Mouse (Mus musculus): ENCODE data around the gene Map1lc3b.
A peak's percentile ranks its signal among the peaks of the same experiment; 100 is the strongest.

The Map1lc3b gene

GRCm38 (mm10) chr8:121590203-121591177, at the start of gene Map1lc3b:
Map1lc3b (plus strand) TSS chr8:121590361.
- DNase-seq = peak; percentile 97

GRCm38 (mm10) chr8:121541862-121542261, 48.3 kb upstream of the Map1lc3b start:
- no peak for DNase-seq

DNA sequence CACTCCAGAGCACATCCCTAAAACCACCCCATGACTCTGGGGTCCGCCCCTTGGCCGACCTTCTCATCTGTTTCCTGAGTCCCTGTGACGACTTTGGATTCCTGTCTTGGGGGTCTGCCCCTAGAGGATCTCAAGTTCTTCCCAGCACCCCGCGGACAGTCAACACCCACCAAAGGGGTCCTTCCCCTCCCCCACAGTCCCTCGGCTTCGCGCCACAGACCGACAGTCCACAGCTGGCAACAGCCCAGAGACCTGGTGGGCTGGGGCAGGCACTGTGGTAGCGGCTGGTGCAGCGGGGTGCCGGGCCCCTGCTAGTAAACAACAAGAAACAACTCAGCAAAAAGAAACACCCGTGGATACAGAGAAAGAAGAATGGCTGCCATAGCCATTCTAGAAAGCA, 47.3 kb upstream of the Map1lc3b start:
- DNase-seq = no peak

DNA sequence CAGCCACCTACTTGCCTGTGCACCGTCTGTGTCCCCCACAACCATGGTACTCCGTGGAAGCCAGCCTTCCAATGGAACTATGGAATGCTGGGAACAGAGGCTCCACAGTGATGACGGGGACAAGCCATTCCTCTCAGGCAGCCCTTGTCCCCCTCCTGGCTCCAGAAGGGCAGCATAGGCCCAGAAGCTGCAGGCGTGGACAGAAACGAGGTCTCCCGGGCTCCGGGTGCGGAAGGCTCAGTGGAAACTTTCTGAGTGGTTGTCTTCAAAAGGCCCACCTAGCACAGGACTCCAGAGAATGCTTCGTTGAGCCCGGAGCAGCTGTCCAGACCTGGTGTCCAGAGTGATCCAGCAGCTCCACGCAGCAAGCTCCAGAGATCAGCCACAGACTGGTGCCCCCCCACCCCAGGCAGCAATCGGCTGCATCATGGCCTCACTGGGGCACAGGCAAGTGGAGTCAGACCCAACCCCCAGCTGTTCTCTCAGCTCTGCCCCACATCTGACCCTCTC, 45.8 kb upstream of the Map1lc3b start, which contains the start of gene 1700018B08Rik:
Gene 1700018B08Rik, minus strand, starts transcription at position 45 of the 510 bp plus-strand sequence.
- DNase-seq = no peak

DNA sequence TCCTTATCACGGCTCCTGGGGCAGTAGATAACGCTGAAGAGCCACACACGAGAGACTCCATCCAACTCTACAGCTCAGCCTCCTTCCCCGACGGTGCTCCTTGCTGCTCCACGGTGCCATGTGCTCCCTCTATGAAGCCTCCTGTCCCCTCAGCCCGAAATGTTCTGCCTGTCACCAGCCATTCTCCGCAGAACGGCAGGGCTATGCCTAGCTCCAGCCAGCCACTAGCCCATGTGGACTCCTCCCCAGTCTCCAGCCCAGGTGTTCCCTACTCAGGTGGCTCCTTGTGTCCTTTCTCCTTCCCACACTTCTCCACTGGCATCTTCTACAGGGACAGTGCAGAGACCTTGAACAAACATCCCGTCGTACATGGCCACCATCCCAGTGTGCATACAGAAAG, 45.2 kb upstream of the Map1lc3b start:
- no peak for DNase-seq

GRCm38 (mm10) chr8:121547132-121547531, 43.0 kb upstream of the Map1lc3b start:
- peak; percentile 85 for DNase-seq

GRCm38 (mm10) chr8:121550056-121550455, 40.1 kb upstream of the Map1lc3b start:
- no peak for DNase-seq

GRCm38 (mm10) chr8:121551065-121551985, 38.8 kb upstream of the Map1lc3b start:
- no peak for DNase-seq

DNA sequence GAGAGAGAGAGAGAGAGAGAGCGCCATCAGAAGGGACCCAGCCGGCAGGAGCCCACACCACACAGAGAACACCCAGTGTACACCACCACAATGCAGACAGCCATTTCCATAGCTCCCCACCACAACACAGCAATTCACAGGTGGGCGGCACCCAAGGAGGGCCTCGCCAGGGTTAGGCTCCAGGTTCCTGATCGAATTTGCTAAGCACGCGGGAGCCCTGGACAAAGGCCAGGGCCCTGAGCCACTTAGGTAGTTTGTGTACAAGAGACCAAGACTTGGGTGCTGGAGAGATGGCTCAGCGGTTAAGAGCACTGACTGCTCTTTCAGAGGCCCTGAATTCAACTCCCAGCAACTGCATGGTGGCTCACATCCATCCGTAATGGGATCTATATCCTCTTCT, 37.7 kb upstream of the Map1lc3b start:
- DNase-seq = no peak

GRCm38 (mm10) chr8:121553831-121554475, 36.2 kb upstream of the Map1lc3b start:
- no peak for DNase-seq

- DNase-seq = no peak
These were observed 32.4 kb upstream of the Map1lc3b start for GRCm38 (mm10) chr8:121557746-121558145.

DNA sequence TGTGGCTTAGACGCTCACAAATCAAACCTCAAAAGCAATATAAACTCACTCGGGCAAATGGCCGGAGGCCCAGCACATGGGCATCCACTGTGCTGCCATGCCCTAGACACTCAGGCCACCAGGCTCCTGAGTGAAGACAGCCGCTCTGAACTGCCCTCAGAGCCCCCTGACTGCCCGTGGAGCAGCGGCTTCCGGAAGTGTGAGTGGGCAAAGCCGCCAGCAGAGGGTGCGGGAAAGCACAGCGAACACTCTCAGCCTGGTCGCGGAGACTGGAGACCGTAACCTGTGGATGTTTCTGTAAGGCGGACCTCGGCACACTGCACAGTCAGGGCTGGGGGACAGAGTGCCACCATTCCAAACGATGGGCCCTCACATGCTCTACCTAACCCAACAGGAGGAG, 31.6 kb upstream of the Map1lc3b start:
- DNase-seq = no peak

DNA sequence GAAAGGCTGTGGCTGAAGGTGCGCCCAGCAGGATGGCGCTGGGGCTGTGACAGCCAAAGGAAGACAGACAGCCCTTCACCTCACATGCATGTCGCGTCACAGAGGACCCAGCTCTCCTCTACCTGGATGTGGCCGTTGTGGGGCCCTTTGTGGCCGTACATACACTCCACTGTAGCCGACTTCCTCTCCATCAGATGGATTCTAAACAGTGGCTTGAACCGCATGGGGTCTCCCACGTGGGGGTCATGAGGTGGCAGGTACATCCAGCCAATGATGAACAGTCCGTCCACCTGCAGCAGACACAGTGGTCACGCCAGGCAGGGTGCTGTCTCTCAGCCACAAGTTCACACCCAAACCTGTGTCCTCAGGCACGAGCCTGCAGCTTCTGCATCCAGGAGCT, 30.4 kb upstream of the Map1lc3b start:
- DNase-seq = no peak

DNA sequence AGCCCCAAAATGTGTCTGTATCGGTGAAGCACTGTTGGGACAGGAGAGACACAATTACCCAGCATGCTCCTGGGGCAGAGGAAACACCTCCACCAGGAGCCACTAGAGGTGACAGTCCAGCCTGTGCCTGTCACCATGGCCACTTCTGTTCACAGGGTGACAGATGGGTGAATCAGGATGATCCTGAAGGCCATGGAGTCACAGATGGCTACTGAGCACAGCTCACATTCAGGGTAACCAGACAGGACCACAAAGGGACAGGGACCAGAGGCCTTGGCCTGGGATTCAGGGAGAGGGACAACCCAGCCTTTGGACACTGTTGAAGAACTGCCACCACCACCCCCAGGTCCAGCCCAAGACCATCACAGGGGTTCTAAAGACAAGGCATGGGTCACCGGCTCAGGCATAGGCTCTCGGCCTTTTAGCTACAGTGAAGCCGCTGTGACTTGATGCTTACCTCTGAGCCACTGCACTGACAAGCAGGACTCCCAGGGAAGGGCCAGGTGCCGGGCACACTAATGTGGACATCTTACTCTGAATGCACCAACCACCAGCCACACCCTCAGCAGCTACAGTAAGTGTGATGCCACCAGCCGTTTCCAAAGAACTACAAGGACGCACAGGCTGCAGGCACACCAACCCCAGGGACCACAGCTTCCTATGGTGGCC, 29.6 kb upstream of the Map1lc3b start:
- no peak for DNase-seq

DNA sequence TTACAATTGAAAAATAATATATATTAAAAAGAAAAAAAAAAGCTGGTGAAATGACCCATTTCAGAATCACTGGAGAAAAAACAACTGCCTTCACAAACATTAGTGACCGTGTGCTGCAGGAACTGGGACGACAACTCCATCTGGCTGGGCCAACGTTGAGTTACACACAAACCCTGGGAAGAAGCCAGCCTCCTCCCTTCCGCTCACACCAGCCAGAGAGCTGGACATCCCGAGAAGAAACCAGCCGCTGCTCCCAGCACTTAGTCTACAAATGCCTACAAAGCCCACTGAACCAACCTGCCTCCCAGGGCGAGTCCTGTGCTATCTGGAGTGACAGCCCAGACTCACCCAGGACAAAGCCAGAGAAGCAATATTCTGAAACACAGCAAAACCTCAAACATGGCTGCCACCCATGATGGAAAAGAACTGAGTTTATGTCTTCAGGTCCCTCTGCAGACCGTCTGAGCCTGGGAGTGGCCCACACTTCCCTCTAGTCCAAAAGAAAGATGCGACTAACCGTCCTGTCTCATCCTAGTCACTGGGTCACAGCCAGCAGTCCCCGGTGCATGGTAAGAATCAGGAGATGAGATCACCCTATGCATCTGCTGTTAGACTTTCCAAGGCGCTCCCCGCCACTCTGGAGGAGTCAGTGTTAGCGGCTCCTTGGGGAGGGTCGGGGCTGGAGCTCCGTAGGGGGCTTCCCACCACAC, 28.4 kb upstream of the Map1lc3b start:
- no peak for DNase-seq

DNA sequence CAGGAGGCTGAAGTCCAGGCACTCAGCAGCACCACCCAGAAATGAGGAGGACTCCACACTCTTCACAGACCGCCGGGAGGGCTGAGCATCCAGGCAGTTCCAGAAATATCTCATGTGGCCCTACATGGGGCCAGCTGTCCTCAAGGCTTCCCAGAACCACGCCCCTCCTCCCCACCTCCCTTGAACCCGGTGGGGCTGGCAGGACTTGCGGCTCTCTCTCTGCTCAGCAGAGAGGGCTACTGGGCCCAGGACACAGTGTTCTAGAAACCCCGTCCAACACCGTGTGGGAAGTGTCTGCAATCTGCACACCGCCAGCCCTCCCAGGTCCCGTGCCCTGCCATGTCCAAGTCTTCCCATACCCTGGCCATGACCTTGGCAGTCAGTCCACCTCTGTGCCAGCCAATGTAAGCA, 27.2 kb upstream of the Map1lc3b start:
- no peak for DNase-seq

DNA sequence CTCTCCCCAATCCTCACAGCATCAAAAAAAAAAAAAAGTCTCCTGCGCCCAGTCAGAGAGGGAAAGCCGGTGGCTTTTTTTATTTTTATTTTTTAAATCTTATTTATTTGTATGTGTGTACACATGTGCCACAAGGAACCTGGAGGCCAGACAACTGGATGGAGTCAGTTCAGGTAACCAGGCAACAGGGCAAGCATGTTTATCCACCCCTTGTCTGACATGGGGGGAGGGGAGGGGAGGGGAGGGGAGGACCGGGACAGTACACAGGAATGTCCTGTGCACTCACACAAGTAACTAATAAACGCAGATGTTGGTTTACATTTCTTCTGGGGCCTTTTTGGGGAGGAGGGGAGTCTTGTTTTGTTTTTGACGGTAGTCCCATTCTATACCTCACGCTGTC, 26.5 kb upstream of the Map1lc3b start:
- no peak for DNase-seq

DNA sequence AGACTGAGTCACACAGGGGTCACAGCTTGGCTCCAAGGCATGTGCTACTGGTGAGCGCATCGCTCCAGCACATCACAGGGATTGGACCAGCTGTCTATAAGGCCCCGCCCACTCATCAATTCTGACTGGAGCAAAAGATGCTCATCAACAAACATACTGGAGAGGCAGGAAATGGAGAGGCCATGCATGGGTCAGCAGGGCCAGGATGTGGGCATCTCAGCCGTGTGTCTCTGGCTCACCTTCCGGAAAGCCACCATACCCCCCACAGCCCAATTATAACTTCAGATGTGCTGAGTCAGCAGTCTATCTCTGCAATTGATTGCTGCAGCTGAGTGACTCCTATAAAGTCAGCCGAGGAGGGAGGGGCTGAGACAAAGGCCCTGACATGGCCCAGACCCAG, 21.8 kb upstream of the Map1lc3b start:
- DNase-seq = peak; percentile 30

DNA sequence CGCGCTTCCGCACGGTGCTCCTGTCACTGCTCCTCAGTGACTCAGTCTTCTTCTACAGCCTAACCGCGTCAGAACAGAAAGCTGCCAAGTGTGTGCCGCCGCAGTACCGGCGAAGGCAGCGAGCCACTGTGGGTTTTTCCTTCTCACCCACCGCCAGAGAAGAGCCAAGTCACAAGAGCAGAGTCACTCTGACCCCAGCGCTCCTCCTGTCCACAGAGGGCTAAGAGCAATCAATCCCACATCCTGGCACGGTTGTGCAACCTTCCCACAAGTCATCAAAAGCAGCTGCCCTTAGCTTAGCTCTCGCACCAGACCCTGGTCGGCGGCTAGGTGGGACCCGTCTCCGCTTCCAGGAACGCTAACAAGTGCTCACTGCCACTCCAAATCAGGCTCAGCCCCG, 19.8 kb upstream of the Map1lc3b start:
- no peak for DNase-seq

GRCm38 (mm10) chr8:121570801-121571200, 19.4 kb upstream of the Map1lc3b start:
- DNase-seq = no peak

- no peak for DNase-seq
These were observed 18.0 kb upstream of the Map1lc3b start for GRCm38 (mm10) chr8:121572121-121572520.

Data from embryo, embryonic 11 days (tissue).